Mouse (Mus musculus) spleen, embryonic (tissue): ENCODE results near the gene Stk16.

Source experiments
- CTCF ChIA-PET: fragments of 350-600 bp; sonication (Branson Sonifier 250); formaldehyde crosslinking; loops from one replicate; lab custom pipeline; 2022; lab: Charles Lee

Gene Stk16

DNA sequence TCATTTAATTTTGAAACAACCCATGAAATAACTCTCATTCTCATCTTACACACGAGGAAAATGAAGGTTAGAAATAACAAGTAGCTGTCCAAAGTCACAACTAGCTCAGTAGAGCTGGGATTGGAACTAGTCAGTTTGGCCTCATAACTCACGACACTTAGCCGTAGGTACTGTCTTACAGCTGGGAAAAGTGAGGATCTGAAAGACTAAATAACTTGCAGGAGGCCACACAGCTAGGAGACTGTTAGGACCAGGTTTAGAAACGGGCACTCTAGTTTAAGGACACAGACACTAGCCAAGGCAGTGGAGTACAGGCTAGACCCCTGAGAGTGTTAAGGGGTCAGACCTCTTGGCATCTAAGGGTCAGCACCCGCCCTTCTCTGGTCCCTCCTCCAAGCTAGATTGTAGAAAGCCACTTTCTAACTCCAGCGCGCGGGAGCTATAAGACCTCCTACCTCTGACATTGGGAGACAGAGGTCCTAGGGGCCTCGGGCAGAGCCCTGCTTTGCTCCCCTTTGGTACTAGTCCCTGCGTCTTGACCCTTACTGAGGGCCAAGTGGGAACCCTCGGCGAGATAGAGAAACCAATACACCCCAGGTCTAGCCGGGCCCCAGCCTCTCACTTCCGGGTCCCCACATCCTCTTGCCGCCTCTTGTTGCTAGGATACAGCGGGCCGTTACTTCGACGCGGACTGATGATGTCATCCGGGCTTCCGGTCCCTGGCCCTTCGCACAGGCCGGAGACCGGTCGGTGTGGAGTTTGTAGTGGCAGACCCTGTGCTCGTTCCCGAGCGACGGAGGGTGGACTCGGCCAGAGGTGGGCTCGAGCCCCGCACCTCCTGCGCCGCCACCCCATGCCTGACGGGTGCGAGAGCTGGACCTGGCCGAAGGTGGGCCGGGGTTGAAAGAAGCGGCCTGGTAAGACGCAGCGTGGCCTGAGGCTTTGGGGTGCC lies at the start of gene Stk16, which contains the start of gene Glb1l:
Gene Stk16 (plus strand): TSS at position 703 of the 952 bp plus-strand sequence.
Gene Glb1l (minus strand): TSS at position 678 of the 952 bp plus-strand sequence.
- CTCF ChIA-PET: no interaction called here

DNA sequence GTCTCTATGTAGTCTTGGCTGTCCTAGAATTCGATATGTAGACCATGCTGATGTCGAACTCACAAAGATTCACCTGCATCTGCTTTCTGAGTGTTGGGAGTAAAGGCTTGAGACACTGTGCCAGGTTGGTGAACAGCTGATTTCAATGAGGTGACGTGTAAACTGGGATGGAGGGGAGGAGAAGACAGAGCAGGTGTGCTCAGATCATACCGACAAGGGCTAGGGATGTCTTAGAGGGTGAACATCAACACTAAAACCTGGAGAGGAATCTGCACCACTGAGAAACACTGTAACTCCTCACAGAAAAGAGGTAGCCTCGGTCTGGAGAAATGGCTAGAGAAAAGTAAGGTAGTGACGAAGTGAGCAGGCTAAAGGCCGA lies 42.6 kb upstream of the Stk16 start:
- CTCF ChIA-PET: interaction anchor here (0.7 kb wide), 1 partner anchor 68 kb away, joined by 4 read pairs; the partner anchor contains the start of gene Dnajb2

DNA sequence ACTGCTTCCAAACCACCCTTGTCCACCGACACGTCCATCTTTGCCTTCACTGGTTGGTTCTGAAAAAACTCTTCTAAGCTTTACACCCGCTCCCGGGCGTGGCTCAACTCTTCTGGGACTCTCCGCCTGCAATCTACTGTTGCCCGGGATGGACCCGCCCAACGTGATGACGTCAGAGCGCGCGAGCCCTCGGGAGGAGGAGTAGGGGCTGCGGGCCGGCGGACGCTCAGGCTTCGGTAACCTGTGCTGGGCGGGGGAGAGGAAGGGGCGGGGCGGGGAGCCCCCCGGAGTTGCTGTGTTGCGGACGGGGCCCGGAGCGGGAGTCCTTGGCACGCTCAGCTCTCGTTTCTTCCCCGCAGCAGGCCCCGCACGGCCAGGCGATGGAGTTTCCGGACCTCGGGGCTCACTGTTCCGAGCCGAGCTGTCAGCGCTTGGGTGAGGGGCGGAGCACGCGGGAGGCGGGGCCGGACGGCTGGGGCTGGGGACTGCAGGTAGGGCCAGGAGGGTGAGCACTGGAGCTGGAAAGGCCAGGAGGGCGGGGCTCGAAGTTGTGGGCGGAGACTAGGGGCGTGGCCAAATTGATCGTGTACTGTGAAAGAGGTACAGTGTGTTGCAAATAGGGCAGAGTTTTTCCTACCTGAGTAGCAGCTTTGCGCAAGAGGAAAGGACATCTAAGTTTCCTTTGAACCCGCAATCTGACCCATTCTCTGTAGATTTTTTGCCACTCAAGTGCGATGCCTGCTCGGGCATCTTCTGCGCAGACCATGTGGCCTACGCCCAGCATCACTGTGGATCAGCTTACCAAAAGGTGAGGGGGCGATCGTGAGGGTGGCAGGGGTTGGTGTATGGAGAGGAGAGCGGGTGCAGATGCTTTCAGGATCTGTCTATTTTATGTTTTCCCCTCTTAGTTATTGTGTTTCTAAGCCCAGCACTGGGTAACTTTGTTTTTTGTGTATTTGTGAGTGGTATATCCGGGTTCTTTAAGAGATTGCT lies 41.9 kb upstream of the Stk16 start, which contains the start of gene Zfand2b:
Gene Zfand2b (plus strand): TSS at position 175 of the 993 bp plus-strand sequence.
- CTCF ChIA-PET: interaction anchor here (0.7 kb wide), 1 partner anchor 67 kb away, joined by 4 read pairs; the partner anchor contains the start of gene Dnajb2

DNA sequence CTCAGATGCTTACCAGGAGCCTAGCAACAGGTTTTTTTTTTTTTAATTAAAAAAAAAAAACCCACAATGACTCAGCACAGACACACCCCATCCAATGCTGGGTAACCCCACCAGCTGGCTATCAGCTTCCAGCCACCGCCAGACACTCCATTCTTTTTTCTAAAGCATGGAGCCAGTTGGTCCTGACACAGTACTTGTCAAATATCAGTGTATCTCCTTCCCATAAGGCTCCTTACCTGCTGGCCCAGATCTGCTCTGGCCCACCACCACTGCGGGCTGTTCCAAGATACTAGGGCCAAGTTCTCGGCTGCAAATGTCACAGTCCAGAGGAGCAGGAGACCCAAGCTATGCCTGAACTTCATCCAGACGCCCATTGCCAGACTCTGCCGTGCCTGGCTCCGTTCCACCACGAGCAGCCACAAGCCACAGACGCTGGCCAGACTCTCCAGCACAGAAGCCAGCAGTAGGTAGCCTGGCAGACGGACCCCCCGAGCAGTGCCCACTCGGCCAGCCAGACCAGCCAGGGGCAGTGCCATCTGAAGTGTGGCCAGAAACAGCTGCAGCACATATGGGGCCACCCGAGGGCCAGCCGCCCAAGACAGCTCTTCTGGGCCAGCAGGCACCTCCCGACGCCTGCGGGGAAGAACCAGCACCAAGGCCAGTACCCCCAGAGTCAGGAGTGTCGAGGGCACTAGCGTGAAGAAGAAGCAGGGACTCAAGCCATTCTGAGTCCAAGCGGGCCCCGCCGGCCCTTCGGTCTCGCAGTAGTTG lies 31.1 kb upstream of the Stk16 start:
- CTCF ChIA-PET: no interaction called here

DNA sequence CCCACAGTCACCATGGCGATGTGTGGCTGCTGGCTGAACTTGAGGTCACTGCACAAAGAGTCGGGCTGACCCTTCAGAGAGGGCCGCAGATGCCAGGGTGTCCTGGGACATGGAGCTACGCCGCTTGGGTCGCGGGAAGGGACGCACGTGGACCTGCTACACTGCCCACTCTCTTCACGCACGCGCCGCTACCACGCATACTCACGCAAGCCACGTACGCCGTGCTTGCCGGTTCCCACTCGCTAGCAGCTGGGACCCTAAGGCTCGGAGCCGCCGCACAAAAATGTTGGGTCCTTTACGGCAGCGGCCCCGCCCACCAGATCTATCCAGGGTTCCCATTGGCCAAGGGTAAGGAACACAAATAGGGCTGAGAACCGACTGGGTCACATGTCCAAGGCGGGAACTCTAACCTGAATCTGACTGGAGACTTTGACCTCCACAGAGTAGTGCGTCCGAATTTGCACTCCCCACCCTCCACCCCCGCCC lies 30.5 kb upstream of the Stk16 start, which contains the start of gene Abcb6:
Gene Abcb6 (minus strand): TSS at position 288 of the 486 bp plus-strand sequence.
- CTCF ChIA-PET: interaction anchor here (0.6 kb wide), 1 partner anchor 266 kb away, joined by 3 read pairs; no protein-coding TSS in a partner anchor

DNA sequence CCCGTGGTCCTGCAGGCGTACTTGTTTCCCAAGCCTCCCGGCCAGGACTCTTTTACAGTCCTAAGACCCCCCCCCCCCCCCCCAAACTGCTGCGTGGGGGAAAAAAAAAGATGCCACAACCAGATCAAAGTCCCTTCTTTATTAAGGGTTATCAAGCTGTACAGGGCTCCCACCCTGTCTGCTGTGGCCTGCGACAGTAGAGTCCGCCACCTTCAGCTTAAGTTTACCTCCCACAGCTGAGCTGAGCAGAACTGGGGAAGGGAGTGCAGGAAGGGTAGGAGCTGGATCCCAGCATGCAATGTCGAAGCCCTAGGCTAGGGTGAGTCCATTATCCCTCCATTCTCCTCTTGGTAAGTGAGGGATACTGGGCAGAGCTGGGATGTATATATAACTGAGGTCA lies 29.9 kb upstream of the Stk16 start:
- CTCF ChIA-PET: interaction anchor here (0.6 kb wide), 2 partner anchors 11 to 266 kb away, joined by 3 read pairs; no protein-coding TSS in a partner anchor

DNA sequence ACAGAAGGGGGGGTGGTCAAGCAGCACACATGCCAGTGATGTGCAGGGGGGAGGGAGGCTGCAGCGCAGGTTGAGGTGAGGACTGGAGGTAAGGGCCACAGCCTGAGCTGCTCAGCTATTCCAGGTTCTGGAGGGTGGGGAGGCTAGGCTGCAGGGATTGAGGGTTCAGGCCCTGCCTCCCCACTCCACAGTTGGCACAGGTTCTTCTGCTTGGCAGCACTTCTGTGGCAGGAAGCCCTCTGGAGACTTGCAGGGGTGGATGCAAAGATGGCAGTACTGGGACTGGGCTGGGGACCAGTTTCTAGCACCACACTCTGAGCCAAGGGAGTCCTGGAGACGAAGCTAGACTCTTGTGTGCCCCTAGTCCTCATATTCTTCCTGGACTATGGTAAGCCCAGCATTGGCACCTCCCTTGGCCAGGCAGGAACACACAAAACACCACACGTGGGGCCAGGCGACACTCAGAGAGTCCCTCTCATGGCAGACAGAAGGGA lies 29.2 kb upstream of the Stk16 start:
- CTCF ChIA-PET: no interaction called here

DNA sequence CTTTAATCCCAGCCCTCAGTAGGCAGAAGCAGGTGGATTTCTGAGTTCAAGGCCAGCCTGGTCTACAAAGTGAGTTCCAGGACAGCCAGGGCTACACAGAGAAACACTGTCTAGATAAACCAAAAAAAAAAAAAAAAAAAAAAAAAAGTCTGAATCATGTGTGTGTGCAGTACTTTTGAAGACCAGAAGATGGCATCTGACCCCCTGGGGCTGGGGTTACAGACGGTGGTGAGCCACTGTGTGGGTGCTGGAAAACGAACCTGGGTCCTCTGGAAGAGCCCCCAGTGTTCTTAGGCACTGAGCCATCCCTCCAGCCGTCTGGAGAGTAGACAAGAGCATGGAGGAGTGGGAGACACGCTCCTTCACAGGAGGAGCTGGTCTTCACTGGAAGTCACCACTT lies 28.5 kb upstream of the Stk16 start:
- CTCF ChIA-PET: no interaction called here

DNA sequence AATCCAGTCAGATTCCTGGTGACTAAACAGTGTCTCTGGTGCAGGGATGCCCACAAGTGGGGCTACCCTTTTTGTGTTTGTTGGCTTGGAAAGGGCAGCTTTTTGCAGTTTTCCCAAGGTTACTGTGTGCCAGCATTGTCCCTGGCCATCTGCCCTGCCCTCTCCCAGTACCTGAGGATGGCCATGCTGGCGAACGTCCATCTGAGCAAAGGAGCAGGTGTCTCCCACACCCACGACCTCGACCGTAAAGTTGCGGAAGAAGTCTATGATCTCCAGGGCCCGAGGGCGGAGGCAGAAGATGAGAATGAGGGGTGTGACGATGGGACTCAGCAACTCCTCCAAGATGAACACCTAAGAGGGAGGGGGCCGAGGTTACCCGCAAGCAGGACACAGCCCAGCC lies 25.1 kb upstream of the Stk16 start:
- CTCF ChIA-PET: no interaction called here

DNA sequence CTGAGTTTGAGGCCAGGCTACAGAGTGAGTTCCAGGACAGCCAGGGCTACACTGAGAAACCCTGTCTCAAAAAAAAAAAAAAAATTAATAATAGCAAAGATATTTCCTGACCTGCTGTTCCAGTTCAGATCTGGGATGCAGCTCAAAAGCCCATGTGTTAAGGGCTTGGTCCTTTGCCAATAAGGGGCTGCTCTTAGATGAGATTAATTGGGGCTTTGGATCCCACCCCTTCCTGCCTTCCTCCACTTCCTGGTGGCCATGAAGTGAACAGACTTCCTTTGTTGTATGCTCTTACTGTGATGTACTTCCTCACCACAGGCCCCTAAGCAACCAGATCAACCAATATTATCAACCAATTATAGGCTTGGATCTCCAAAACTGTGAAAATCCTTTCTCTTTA lies 23.5 kb upstream of the Stk16 start:
- CTCF ChIA-PET: no interaction called here

DNA sequence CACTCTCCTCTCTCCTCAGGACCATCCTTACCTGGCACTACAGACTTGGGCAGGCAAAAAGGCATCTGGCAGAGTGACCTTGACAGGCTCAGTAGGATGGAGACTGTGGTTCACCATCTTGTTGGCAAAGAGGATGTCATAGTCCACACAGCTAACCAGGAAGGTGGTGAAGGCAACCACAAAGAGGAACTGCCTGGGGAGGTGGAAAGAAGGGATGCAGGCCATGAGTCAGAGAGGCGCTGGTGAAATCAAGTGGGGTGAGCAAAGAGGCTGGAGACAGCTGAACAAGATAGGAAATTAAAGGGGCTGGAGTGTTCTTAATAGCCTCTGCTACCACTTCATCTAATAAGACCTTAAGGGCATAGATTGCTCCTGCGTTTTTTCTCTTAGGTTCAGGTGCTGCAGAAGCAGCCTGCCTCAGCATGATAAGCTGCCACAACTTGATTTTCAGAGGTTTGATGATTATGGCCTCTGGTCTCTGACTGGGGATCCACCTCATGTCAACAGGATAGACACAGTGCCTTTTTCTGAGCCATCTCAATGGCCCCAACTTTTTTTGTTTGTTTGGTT lies 22.6 kb upstream of the Stk16 start:
- CTCF ChIA-PET: no interaction called here

DNA sequence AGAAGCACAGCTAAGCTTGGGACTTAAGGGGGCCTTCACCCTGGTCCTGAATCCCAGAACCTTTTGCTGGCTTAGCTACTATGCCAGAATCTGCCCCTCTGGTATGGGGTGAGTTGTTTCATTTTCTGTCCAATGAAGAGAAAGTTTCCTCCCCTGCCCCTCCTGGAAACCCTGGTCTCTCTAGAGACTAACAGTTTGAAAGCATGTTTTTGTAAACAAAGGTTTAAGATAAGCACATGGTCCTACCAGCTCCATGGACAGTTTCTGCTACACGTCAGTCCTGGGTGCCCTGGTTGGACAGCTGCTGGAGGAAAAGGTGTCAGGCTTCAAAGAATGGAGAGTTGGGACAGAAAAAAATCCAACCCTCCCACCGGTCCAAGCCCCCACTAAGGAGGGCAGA lies 20.1 kb upstream of the Stk16 start:
- CTCF ChIA-PET: interaction anchor here (0.5 kb wide), 1 partner anchor 345 kb away, joined by 3 read pairs; no protein-coding TSS in a partner anchor

DNA sequence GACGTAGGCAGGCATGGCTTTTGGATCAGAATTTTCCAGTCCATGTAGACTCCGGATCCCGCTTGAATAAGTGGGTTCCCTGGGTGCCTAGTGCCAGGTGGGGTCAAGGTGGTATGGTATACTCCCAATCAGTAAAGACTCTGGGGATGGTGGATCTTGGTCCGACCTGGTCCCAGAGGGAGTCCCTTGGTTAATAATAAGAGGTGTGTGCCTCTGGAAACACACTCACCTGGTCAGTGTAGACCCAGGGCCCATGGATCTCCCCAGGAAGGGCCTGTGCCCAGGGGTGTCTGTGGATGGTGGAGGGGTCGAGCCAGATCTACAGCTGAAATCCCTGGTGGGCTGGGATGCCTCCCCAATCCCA lies 19.4 kb upstream of the Stk16 start:
- CTCF ChIA-PET: interaction anchor here (0.5 kb wide), 1 partner anchor 10 kb away, joined by 3 read pairs; no protein-coding TSS in a partner anchor

DNA sequence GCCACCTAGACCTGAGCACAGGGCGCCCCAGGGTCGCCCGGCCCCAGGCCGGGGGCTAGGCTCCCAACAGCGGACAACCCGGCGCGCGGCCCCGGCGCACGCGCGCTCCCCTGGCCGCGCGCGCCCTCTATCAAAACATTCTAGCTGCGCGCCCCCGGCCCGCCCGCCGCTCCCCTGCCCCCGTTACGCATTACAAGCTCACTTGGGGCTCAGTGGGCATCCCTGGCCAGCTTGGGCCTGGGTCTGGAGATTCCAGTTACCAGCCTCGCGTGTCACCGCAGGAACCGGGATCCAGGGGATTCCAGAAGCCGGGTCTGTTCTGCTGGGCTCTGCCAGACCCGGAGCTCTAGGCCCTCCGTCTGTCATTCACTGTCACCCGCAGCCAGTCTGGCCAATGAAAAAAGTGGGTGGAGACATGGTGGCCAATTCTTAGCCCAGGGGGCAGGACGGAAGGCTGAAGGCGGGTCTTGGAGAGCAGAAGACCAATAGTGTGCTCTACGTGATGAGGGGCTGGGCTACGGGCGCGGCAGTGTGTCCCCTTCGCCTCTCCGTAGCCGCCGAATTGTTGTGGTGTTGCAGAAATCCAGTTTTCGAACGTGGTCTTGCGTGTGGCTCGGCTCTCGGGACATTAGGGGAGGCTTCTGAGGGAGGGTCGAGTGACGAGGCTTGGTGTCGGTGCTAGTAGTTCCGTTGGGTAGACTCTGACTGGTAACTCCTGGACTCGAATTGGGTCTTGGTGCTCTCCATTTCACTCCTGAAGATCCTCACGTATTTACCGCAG lies 18.8 kb upstream of the Stk16 start, which contains the start of the genes Ankzf1 and Atg9a:
Gene Ankzf1 (plus strand): TSS at position 530 of the 781 bp plus-strand sequence.
Gene Atg9a (minus strand): TSS at position 575 of the 781 bp plus-strand sequence.
- CTCF ChIA-PET: interaction anchor here (0.5 kb wide), 1 partner anchor 11 kb away, joined by 3 read pairs; no protein-coding TSS in a partner anchor

DNA sequence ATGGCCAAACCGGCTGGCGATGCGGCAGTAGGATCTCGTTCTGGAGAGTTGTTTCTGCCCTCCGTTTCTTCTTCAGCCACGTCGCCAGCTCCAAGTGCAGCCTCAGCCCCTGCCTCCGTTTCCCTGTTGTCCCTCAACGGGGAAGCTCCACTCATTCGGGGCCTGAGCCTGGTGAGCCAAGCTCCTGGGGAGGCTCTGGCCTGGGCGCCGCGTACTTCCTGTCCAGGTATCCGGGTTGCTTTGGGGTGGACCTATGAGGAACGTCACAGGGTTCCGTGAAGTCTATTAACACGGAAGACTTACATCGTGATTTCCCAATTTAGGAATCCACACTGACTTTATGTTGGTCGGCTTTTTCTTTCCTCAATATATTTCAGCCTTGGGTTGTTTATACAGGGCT lies 18.2 kb upstream of the Stk16 start:
- CTCF ChIA-PET: no interaction called here

DNA sequence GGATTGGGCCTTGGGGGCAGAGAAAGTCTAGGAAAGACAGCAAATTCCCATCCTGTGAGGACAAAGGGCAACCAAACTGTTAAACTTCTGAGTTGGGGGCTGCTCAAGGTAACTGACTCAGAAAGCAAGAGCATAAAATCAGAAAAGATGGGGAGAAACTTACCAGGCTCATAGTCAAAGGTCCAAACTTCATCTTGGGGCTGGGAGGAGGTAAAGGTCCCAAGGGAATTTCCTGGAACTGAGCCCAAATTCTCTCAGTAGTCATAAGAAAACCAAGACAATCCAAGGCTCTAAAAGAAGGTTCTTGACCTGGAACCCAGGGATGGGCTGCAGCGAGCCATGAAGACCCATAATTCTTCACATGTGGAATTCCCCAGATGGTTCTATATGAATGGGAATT lies 9.4 kb upstream of the Stk16 start:
- CTCF ChIA-PET: no interaction called here

DNA sequence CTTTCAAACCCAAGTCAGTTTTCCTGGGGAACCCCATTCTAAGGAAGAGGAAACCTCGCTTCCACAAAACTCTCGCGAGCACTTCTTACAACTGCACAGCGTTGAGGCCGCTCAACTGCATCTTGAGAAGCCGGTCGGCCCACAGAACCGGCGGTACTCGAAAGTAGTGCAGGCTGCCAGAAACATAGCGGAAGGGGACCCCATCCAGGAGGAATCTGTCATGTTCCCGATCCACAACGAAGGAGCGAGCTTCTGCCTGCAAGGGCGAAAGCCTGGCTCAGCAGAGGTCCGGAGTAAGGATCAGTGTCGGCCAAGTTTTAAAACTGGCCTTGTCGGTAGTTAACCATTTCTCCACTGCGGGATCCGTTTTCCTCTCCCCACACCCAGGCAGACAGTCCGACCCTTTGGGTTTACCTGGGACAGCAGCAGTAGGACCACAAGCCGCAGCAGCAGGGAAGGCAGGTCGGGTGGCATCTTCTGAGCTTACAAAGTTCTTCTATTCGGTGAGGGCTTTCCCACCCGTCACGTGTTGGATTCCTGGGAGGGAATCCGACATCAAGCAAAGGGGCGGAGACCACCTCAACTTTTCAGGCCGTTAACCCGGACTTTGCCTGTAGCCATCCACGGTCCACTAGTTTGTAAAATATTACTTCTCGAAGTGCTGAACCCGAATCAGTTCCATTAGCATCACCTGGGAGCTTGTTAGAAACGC lies 1.5 kb upstream of the Stk16 start:
- CTCF ChIA-PET: no interaction called here

DNA sequence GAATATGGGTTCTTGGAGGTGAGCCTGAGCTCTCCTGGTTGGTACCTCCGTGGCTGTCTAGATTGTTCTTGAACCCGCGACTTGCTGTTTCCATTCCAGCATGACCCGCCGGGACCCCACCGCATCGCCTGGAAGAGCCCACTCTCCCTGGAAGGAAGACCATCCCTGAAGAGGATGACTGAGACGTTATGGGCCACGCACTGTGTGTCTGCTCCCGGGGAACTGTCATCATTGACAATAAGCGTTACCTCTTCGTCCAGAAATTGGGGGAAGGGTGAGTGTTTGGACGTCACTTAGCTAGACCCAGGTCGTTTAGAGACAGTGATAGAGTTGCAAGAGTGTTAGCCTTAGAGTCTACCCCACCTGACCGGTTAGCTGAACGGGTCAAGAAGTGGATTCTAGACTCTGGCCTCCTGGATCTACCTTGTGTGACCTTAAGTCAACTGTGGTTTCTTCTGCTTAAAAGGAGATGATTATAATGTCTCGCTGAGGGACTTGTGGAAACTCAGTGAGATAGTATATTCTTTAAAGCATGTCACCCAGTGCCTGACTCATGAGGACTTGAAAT lies 587 bp downstream of the Stk16 start:
- CTCF ChIA-PET: interaction anchor here (1.2 kb wide), 1 partner anchor 10 kb away, joined by 4 read pairs; no protein-coding TSS in a partner anchor
